Mouse (Mus musculus): ENCODE measurements around the gene Slc47a1.
"Not testable (repeated sequence)": the region's sequence is repeated elsewhere in the genome, so short reads cannot be mapped to it uniquely, and the experiment has no call there.

Slc47a1 gene

DNA sequence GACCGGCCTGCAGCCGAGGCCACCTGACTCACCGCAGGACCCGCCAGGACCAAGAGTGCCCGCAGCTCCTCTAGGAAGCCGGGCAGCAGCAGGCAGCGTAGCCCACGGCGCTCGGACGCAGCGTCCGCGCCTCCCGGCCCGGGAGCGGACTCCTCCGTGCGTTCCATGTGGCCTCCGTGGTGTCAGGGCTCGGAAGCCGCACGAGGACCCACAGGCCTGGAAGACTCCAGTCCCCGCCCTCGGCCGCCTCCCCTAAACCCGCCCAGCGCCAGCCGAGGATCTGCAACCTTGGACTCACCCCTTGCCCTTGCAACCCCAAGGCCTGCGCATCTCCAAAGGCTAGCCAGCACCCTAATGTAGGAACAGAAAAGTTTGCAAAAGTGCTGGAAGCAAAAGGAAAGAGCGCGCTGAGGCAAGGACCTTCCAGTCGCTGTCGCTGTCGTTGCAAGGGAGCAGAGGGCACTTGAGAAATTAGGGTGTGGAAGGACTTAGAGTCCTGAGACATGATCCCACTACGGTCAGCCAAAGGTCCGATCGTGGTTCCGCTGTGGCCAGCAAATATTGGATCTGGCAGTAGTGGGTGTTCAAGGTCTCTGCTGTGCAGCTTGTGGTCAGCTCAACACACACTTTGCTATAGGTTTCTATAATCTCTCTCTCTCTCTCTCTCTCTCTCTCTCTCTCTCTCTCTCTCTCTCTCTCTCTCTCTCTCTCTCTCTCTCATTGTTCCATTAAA lies at the start of gene Slc47a1:
Slc47a1 (minus strand) TSS at position 465 of the 733 bp plus-strand sequence.
- no peak for DNase-seq

- DNase-seq = no peak
Observed at GRCm38 (mm10) chr11:61419253-61419652, 41.1 kb upstream of the Slc47a1 start.

DNA sequence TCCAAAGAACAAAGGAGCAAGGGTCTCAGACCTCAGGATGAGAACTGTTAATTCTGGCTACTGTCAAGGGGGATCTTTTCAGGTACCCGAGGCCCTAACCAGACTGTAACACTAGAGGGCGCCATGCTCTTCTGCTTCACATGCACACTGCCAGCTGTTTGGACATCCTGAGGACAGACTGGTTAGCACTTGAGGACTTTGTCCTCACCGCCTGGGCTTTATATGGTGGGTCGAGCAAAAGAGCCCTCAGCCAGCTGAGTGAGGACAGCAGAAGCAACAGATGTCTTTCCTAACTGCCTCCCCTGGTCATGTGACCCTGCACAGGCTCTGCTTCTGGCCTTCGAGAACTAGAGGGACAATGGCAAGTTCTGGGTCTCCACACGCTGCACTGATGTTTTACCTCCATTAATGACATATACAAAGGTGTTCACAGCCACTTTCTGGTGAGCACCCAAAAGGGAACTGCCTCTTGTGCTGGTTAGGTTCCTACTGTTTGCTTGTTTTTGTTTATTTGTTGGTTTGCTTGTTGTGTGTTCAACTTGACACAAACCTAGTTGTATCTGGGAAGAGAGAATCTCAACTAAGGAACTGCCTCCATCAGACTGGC lies 39.9 kb upstream of the Slc47a1 start:
- peak; percentile 77 for DNase-seq

DNA sequence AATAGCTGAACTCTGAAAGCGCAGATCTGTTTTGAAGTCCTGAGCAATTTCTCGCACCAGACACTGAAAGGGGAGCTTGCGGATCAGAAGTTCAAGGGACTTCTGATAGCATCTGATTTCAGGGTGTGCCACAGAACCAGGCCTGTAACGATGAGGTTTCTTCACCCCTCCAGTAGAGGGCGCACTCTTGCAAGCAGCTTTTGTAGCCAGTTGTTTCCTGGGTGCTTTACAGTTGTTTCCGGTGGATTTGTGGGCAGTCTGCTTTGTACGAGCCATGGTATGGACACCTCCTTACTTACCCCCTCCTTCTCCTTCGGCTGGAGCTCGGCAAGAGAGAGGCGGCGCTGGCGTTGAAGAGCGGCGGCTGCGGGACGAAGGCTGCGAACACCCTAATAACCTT lies 38.4 kb upstream of the Slc47a1 start:
- DNase-seq = not testable (repeated sequence)

DNA sequence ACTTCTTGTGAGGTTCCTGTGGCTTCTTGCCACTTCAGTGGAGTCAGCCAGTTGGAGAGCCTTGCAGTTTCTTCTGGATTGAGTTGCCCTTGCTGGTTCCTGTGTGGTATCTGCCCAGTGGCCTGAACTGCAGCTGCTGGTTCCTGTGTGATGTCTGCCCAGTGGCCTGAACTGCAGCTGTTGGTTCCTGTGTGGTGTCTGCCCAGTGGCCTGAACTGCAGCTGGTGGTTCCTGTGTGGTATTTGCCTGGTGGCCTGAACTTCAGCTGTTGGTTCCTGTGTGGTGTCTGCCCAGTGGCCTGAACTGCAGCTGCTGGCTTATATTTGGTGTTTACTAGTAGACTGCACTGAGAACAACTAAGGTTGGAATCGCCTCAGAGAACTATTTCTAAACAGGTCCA lies 37.3 kb upstream of the Slc47a1 start:
- DNase-seq = no peak

GRCm38 (mm10) chr11:61414560-61414959 lies 36.4 kb upstream of the Slc47a1 start:
- no peak for DNase-seq

DNA sequence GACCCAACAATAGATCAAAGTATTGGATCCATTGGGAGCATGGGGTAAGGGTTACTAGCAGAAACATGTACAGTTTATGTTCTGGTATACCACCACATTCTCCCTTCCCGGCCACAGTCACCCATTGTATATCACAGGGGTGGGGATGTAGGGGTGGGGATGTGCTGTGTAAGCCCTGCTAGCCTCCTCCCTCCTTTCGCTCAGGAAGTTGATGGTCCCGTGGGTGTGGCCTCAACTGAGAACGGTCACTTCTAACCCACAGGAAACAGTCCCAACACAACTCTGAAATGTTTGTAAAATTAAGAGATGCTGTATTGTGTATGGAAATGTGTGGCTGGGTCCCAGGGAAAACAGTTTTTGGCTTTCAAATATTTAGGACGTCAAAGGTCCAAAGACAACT lies 35.3 kb upstream of the Slc47a1 start:
- DNase-seq = no peak

GRCm38 (mm10) chr11:61411809-61412208 lies 33.7 kb upstream of the Slc47a1 start:
- no peak for DNase-seq

GRCm38 (mm10) chr11:61411221-61411620 lies 33.1 kb upstream of the Slc47a1 start:
- peak; percentile 45 for DNase-seq

- peak; percentile 87 for DNase-seq
Observed at GRCm38 (mm10) chr11:61410129-61410528, 32.0 kb upstream of the Slc47a1 start.

DNA sequence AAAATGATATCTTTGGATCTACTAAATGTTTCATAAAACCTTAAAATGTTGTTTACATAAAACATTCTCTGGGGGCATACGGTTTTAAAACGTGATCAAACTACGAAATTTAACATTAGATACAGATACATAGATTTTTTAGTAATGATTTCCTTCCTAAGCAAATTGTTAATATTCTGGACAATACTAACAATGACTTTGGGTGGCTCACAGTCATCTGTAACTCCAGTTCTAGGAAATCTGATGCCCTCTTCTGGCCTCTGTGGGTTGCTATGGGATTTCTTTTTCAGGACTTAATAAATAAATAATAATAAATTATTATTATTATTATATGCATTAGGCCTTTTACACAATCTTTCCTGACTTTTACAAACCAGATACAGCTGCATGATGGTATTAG lies 30.9 kb upstream of the Slc47a1 start:
- DNase-seq = no peak

DNA sequence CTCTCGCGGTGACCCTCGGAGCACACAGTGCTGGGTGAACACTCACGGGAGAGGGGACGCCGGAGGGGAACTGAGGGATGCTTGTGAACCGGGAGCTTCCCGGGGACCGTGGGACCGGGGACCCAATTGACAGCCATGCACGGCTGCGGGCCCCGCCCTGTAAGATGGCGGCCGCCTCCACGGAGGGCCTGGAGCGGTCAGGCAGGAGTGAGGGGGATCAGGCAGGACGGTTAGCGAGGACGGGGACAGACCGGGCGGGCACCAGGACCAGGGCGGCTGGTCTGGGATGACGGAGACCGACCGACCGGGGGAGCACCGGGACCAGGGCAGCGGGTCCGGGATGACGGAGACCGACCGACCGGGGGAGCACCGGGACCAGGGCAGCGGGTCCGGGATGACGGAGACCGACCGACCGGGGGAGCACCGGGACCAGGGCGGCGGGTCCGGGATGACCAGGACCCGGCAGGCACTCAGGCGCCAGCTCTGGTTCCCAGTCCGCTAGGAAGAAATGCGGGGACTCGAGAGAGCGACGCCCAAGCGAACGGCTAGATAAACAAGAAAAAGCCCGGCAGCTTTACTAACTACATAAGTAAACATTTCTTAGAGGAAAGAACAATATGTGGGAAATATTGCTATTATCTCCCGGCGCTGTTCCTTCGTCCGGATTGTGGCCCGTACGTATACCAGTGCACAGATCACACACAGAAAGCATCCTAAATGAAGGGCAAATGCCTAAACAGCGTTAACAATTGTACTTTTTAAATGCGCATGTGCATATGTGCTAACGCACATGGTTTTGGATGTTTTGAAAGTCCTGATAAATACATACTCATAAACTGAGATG lies 30.3 kb upstream of the Slc47a1 start:
- DNase-seq = peak; percentile 87

DNA sequence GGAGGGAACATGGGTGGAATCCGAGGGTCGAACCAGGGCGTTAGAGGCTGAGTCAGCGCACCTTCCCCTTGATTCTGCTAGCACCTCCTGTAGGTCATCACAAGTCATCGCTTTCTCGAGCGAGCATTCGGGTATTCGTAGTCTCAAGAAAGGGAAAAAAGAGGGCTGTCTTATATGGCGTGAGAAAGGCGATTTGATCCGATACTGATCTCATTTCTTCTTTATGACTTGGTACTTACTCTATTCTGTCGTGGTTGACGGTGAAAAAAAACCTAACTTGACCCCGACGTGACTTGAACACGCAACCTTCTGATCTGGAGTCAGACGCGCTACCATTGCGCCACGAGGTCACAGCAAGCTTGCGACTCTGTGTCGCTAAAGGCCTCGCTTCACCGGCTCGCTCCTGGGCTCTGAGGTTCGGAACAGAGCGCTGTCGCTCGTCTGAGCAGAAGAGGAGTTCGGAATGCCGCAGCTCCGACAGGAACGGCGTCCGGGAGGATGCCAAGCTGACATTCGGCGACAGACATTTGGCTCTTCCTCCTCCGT lies 29.6 kb upstream of the Slc47a1 start:
- DNase-seq = peak; percentile 93

- DNase-seq = no peak
Observed at GRCm38 (mm10) chr11:61401794-61402193, 23.6 kb upstream of the Slc47a1 start.

GRCm38 (mm10) chr11:61400681-61401346 lies 22.7 kb upstream of the Slc47a1 start:
- DNase-seq = no peak

GRCm38 (mm10) chr11:61397423-61398043 lies 19.4 kb upstream of the Slc47a1 start:
- DNase-seq = not testable (repeated sequence)

DNA sequence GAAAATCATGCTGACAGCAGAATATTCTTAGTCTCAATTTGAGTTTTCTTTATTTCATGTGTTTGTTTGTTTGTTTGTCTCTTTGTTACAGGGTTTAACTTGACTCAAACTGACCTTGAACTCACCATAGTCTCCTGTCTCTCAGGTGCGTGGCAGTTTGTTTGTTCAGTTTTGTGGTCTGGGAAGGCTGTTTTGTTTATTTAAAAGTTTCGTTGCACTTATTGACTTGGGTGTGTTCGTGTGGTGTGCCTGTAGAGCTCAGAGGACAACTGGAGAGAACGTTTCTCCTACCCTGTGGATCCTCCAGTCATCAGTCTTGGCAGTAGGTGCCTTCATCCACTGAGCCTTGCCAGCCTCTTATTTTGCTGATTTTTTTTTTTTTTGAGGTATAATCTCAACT lies 10.8 kb upstream of the Slc47a1 start:
- no peak for DNase-seq

DNA sequence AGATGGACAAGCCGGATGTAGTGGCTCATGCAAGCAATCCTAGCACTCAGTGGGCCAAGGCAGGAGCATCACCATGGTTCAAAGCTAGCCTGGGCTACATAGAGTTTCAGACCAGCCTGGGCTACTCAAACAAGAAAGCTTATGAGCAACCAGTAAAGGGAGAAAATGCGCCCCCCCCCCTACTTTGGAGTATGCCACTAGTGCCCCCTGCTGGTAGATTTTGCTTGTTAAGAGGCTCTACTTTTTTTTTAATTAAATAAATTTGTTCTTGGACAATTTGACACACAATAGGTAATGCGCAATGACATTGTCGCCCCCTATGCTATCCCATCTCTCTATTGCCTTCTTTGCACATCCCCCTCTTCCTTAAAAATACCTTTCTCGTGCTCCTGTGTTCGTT lies 9.9 kb upstream of the Slc47a1 start:
- DNase-seq = no peak

DNA sequence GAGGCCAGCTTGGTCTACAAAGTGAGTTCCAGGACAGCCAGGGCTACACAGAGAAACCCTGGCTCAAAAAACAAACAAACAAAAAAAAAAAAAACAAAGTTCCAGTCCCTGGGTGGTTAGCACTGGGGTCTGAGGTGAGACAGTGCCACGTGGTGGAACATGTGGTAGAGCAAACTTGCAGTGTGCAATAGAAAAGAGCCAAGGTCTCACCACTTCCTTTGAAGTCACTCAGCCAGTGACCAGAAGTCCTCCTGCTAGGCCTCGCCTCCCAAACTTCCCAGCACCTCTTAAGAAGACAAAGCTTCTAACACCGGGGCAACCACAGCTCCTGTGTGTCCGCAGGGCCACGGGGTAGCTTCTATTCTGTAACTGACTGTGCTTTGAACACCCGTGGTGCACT lies 9.1 kb upstream of the Slc47a1 start:
- no peak for DNase-seq

GRCm38 (mm10) chr11:61385725-61386124 lies 7.6 kb upstream of the Slc47a1 start:
- DNase-seq = no peak

DNA sequence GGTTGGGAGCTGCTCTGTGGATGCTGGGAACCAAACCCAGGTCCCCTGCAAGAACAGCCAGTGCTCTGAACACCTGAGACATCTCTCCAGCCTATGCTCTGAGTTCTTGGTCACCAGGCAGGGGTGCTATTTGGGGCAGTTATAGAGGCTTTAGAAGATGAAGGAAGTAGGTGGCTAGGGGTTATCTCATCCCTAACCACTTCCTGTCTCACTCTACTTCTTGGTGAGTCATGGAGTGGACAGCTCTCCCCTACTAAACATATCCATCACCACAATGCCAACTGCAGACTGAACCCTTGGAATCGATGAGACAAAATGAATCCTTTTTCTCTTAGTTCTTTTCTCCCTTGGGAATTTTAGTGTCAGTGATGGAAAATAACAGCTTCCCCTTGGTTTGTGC lies 3.1 kb upstream of the Slc47a1 start:
- no peak for DNase-seq

- no peak for DNase-seq
Observed at GRCm38 (mm10) chr11:61378651-61379050, 506 bp upstream of the Slc47a1 start.
